Mouse (Mus musculus) Patski (cell line): ENCODE results near the gene Med24. TPM values are rescaled to one million over a fixed set of nuclear protein-coding genes. Genes with fewer than 3 reads are reported as not detected.
"Not testable (repeated sequence)": the region's sequence is repeated elsewhere in the genome, so short reads cannot be mapped to it uniquely, and the experiment has no call there.

Source experiments
- ATAC-seq: fragments of 100-300 bp; one replicate; pipeline ENCODE4 v1.8.0; 2021
- CTCF ChIA-PET: fragments of 350-600 bp; sonication (Branson Sonifier 250); formaldehyde crosslinking; loops from one replicate; lab custom pipeline; 2022; ENCODE audit warnings: inconsistent platforms; lab: Charles Lee
- POLR2A ChIA-PET: fragments of 350-600 bp; sonication (Branson Sonifier 250); formaldehyde crosslinking; loops from one replicate; lab custom pipeline; 2022; ENCODE audit warnings: antibody characterized with exemption, inconsistent platforms; lab: Charles Lee
- DNase-seq: peaks from one replicate; pipeline ENCODE4 v3.0.0-alpha.2; 2011; ENCODE audit warnings: low read depth, low spot score
- H3K27me3 ChIP-seq: fragments of 371-371 bp; one replicate; pipeline ENCODE4 v1.5.1; 2021
- CTCF ChIP-seq: fragments of 100-300 bp; IDR thresholded peaks from one replicate; pipeline ENCODE4 v1.5.1; 2021
- in situ Hi-C: fragments of 300-500 bp; cut with MboI; formaldehyde crosslinking; loops from 3 replicates; pipeline ENCODE4 v1.11.1; 2018; ENCODE audit warnings: low pct_unique_long_range_greater_than_20kb, mixed read lengths
- polyA plus RNA-seq: library from polyadenylated mRNA; unstranded; gene quantifications from one replicate; pipeline ENCODE4 v1.2.3, GENCODE M21; 2021

The Med24 gene
- polyA plus RNA-seq, 1 experiment from 2014 or later, result 47.2 TPM

GRCm38 (mm10) chr11:98681786-98682745 is 47.2 kb downstream of the Med24 start, which contains the start of gene Psmd3:
Gene Psmd3, plus strand, starts transcription at chr11:98682554.
- in situ Hi-C loops, result no loop called here
- no peak for TF ChIP-seq CTCF
- CTCF ChIA-PET, result interaction anchor here (0.8 to 1.9 kb wide), 4 partner anchors 9 to 105 kb away, joined by 3 to 9 read pairs (median 6); no protein-coding TSS in a partner anchor
- POLR2A ChIA-PET, result interaction anchor here (0.7 to 1.5 kb wide), 6 partner anchors 9 to 115 kb away, joined by 3 to 6 read pairs (median 3); no protein-coding TSS in a partner anchor
- ATAC-seq (peak; percentile 98), DNase-seq (peak; percentile 97)
- H3K27me3 ChIP-seq, result no peaks in the 10 kb centered on the region

- DNase-seq, result no peak
- TF ChIP-seq CTCF, result no peak
- in situ Hi-C loops, result no loop called here
- POLR2A ChIA-PET, result interaction anchor here (0.7 kb wide), 1 partner anchor 95 kb away, joined by 6 read pairs; no protein-coding TSS in a partner anchor
- ATAC-seq, result no peak
- no peaks in the 10 kb centered on the region for H3K27me3 ChIP-seq
- CTCF ChIA-PET, result interaction anchor here (1.2 to 1.9 kb wide), 3 partner anchors 8 to 106 kb away, joined by 3 to 9 read pairs (median 6); no protein-coding TSS in a partner anchor
Measured at GRCm38 (mm10) chr11:98681186-98681585, 48.0 kb downstream of the Med24 start.

- in situ Hi-C loops, POLR2A ChIA-PET, H3K27me3 ChIP-seq, ATAC-seq, DNase-seq, CTCF ChIA-PET: not testable (repeated sequence)
Measured at GRCm38 (mm10) chr11:98680595-98680994, 48.6 kb downstream of the Med24 start.

- DNase-seq (no peak), ATAC-seq (no peak)
- CTCF ChIA-PET, result no interaction called here
- peak; percentile 20 for TF ChIP-seq CTCF
- no peaks in the 10 kb centered on the region for H3K27me3 ChIP-seq
- in situ Hi-C loops, result no loop called here
- POLR2A ChIA-PET, result no interaction called here
Measured at GRCm38 (mm10) chr11:98680023-98680422, 49.2 kb downstream of the Med24 start.

GRCm38 (mm10) chr11:98675829-98676363 is 53.3 kb downstream of the Med24 start:
- ATAC-seq (no peak), DNase-seq (no peak)
- no peaks in the 10 kb centered on the region for H3K27me3 ChIP-seq
- POLR2A ChIA-PET, result no interaction called here
- CTCF ChIA-PET, result interaction anchor here (1.7 to 1.9 kb wide), 2 partner anchors 15 to 16 kb away, joined by 4 to 5 read pairs; no protein-coding TSS in a partner anchor
- no peak for TF ChIP-seq CTCF
- in situ Hi-C loops, result no loop called here

GRCm38 (mm10) chr11:98673136-98673535 is 56.1 kb downstream of the Med24 start:
- TF ChIP-seq CTCF, result peak; percentile 75
- in situ Hi-C loops, H3K27me3 ChIP-seq, DNase-seq, POLR2A ChIA-PET, ATAC-seq: not testable (repeated sequence)
- CTCF ChIA-PET, result interaction anchor here (0.9 to 3.4 kb wide), 5 partner anchors 9 to 105 kb away, joined by 3 to 22 read pairs (median 3); partner anchors contain the start of genes Gsdma and Psmd3

GRCm38 (mm10) chr11:98672482-98672881 is 56.8 kb downstream of the Med24 start:
- ATAC-seq (no peak), DNase-seq (no peak)
- ChIA-PET POLR2A (no interaction called here), CTCF (interaction anchor here (0.9 to 3.4 kb wide), 5 partner anchors 9 to 104 kb away, joined by 3 to 22 read pairs (median 3); partner anchors contain the start of genes Gsdma and Psmd3)
- H3K27me3 ChIP-seq, result no peaks in the 10 kb centered on the region
- in situ Hi-C loops, result no loop called here
- no peak for TF ChIP-seq CTCF

- POLR2A ChIA-PET, result no interaction called here
- in situ Hi-C loops, result no loop called here
- CTCF ChIA-PET, result interaction anchor here (1.7 to 3.4 kb wide), 2 partner anchors 10 to 11 kb away, joined by 6 to 22 read pairs; partner anchors contain the start of gene Psmd3
- TF ChIP-seq CTCF, result no peak
- peaks cover under 1% of the 10 kb centered on the region for H3K27me3 ChIP-seq
- ATAC-seq (peak; percentile 19), DNase-seq (peak; percentile 47)
Measured at GRCm38 (mm10) chr11:98671857-98672256, 57.4 kb downstream of the Med24 start.

- in situ Hi-C loops, result no loop called here
- no peak for TF ChIP-seq CTCF
- ChIA-PET POLR2A (interaction anchor here (0.6 kb wide), 1 partner anchor 22 kb away, joined by 3 read pairs; no protein-coding TSS in a partner anchor), CTCF (interaction anchor here (3.4 kb wide), 1 partner anchor 11 kb away, joined by 22 read pairs; no protein-coding TSS in a partner anchor)
- ATAC-seq (no peak), DNase-seq (no peak)
- peaks cover 5% of the 10 kb centered on the region for H3K27me3 ChIP-seq
Measured at GRCm38 (mm10) chr11:98671284-98671815, 57.9 kb downstream of the Med24 start.

- no peak for ATAC-seq
- peaks cover 5% of the 10 kb centered on the region for H3K27me3 ChIP-seq
- no peak for TF ChIP-seq CTCF
- CTCF ChIA-PET, result no interaction called here
- DNase-seq, result no peak
- POLR2A ChIA-PET, result no interaction called here
- in situ Hi-C loops, result no loop called here
Measured at GRCm38 (mm10) chr11:98668984-98669383, 60.3 kb downstream of the Med24 start.
